Mouse (Mus musculus) CD4-positive naive resting alpha-beta T cell, adult 57 days (primary cell): ENCODE data around the gene Cox6b2. TPM values are rescaled to one million over a fixed set of nuclear protein-coding genes. Genes with fewer than 3 reads are reported as not detected.

Experiments used
- total RNA-seq: library from RNA; stranded (reverse); gene quantifications from one replicate; pipeline ENCODE4 v1.2.4, GENCODE M21; 2023

Cox6b2 gene
- 4.6 TPM for total RNA-seq

GRCm38 (mm10) chr7:4752821-4753570 lies at the start of gene Cox6b2:
Cox6b2 (minus strand) TSS chr7:4753094.

GRCm38 (mm10) chr7:4792278-4793212 lies 39.7 kb upstream of the Cox6b2 start, which contains the start of gene Rpl28:
Rpl28 (plus strand) TSS chr7:4792874.

GRCm38 (mm10) chr7:4789436-4789935 lies 36.6 kb upstream of the Cox6b2 start, which contains the start of gene Tmem238:
Tmem238 (minus strand) TSS chr7:4789656.

GRCm38 (mm10) chr7:4782759-4783158 lies 29.9 kb upstream of the Cox6b2 start, which contains the start of the genes Il11 and Tmem190:
Il11 (minus strand) TSS chr7:4782859.
Tmem190 (plus strand) TSS chr7:4782937.

GRCm38 (mm10) chr7:4771202-4771601 lies 18.3 kb upstream of the Cox6b2 start, which contains the start of gene Fam71e2:
Fam71e2 (minus strand) TSS chr7:4771302.

GRCm38 (mm10) chr7:4739544-4740275 lies 13.2 kb downstream of the Cox6b2 start, which contains the start of gene Kmt5c:
Kmt5c (plus strand) TSS chr7:4740115.

GRCm38 (mm10) chr7:4725169-4725568 lies 27.7 kb downstream of the Cox6b2 start, which contains the start of gene Tmem150b:
Tmem150b (minus strand) TSS chr7:4725249.

Other genes starting within 250 kb of the Cox6b2 start
- gene Tnnt1, start 236.7 kb downstream of the Cox6b2 start, total RNA-seq: 5.2 TPM
- gene Tnni3, start 228.9 kb downstream of the Cox6b2 start, total RNA-seq: not detected
- not detected for gene Dnaaf3, start 220.6 kb downstream of the Cox6b2 start, total RNA-seq
- not detected for gene Syt5, start 205.6 kb downstream of the Cox6b2 start, total RNA-seq
- 0.33 TPM for gene Ptprh, start 149.1 kb downstream of the Cox6b2 start, total RNA-seq
- 59.6 TPM for gene Tmem86b, start 121.7 kb downstream of the Cox6b2 start, total RNA-seq
- 282 TPM for gene Ppp6r1, start 94.1 kb downstream of the Cox6b2 start, total RNA-seq
- gene Hspbp1, start 68.0 kb downstream of the Cox6b2 start, total RNA-seq: 76.6 TPM
- gene Brsk1, start 62.5 kb downstream of the Cox6b2 start, total RNA-seq: not detected
- gene Tmem150b, start 27.8 kb downstream of the Cox6b2 start, total RNA-seq: not detected
- 70.4 TPM for gene Kmt5c, start 13.0 kb downstream of the Cox6b2 start, total RNA-seq
- not detected for gene Fam71e2, start 18.2 kb upstream of the Cox6b2 start, total RNA-seq
- not detected for gene Il11, start 29.8 kb upstream of the Cox6b2 start, total RNA-seq
- gene Tmem190, start 29.8 kb upstream of the Cox6b2 start, total RNA-seq: not detected
- 2.7 TPM for gene Tmem238, start 36.6 kb upstream of the Cox6b2 start, total RNA-seq
- gene Rpl28, start 39.8 kb upstream of the Cox6b2 start, total RNA-seq: 2,201 TPM
- 163 TPM for gene Ube2s, start 59.5 kb upstream of the Cox6b2 start, total RNA-seq
- 2.3 TPM for gene Shisa7, start 91.6 kb upstream of the Cox6b2 start, total RNA-seq
- 9.7 TPM for gene Isoc2b, start 117.2 kb upstream of the Cox6b2 start, total RNA-seq
- 13.4 TPM for gene Isoc2a, start 124.1 kb upstream of the Cox6b2 start, total RNA-seq
- gene Gm36210, start 153.4 kb upstream of the Cox6b2 start, total RNA-seq: not detected
- gene Zfp628, start 162.1 kb upstream of the Cox6b2 start, total RNA-seq: 35.2 TPM
- 13.9 TPM for gene Nat14, start 168.9 kb upstream of the Cox6b2 start, total RNA-seq
- gene Ssc5d, start 172.7 kb upstream of the Cox6b2 start, total RNA-seq: 0.47 TPM
- not detected for gene Sbk2, start 211.3 kb upstream of the Cox6b2 start, total RNA-seq
- not detected for gene Sbk3, start 218.1 kb upstream of the Cox6b2 start, total RNA-seq
- 34.3 TPM for gene Zfp579, start 243.1 kb upstream of the Cox6b2 start, total RNA-seq